In the genomic region with DNA sequence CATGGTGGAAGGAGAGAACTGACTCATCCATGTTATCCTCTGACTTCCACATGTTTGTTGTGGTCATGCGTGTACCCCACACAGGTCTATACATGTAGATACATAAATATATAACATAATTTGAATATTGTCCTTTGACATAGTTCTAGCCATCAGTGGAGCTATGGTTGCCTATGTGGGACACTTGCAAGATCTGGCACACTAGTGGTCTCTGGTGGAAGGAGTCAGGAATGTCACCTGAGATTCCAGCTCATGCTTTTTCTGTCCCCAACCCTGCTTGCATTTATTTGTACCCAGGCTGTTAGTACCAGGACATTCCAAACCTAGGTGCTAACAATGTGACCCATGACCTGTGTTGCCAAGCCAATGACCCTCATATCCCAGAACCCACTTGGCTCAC, we compare ENCODE assay signal across 28 mouse cellular contexts. TPM values are rescaled to one million over a fixed set of nuclear protein-coding genes. Genes with fewer than 3 reads are reported as not detected.
DNase-seq lines count a peak whose midpoint lies in the region; ATAC-seq and TF ChIP-seq lines count a peak whose summit lies in the region.
"Had no signal": no experiment of that assay in that cellular context is flagged by ENCODE, and none has a peak within 500 bp of the region (broad histone marks: within the 10 kb centered on the region; RNA-seq: fewer than 3 reads in every experiment).

No protein-coding gene starts in this region.

- no peaks in the 10 kb centered on the region for H3K4me1 ChIP-seq in intestine, postnatal 0 days (replicated peaks; ENCODE audit: control insufficient read depth, insufficient read depth, low read length)
- H3K4me1 ChIP-seq in intestine, embryonic 16.5 days (ENCODE audit: control insufficient read depth, insufficient read depth, low read length): no peaks in the 10 kb centered on the region
- no peaks in the 10 kb centered on the region for H3K4me1 ChIP-seq in midbrain, embryonic 11.5 days (ENCODE audit: control insufficient read depth, insufficient read depth, low read length)
- peaks cover 8% of the 10 kb centered on the region for H3K4me1 ChIP-seq in midbrain, embryonic 15.5 days
- no peaks in the 10 kb centered on the region for H3K4me1 ChIP-seq in liver, embryonic 11.5 days (replicated peaks; ENCODE audit: control insufficient read depth, insufficient read depth, low read length)
- H3K4me1 ChIP-seq: heart, embryonic 15.5 days; kidney, embryonic 15.5 days; limb, embryonic 10.5 days; limb, embryonic 15.5 days; lung, embryonic 15.5 days; neural tube, embryonic 12.5 days had no signal

- 90% methylated on average over 1 of the region's 1 CpGs for WGBS in intestine, postnatal 0 days
- WGBS in intestine, embryonic 16.5 days: 85% methylated on average over 1 of the region's 1 CpGs
- 87% methylated on average over 1 of the region's 1 CpGs for WGBS in midbrain, embryonic 11.5 days
- WGBS in midbrain, embryonic 15.5 days: 98% methylated on average over 1 of the region's 1 CpGs
- 92% methylated on average over 1 of the region's 1 CpGs for WGBS in liver, embryonic 11.5 days

- H3K9me3 ChIP-seq in intestine, postnatal 0 days (ENCODE audit: control insufficient read depth): no peaks in the 10 kb centered on the region
- H3K9me3 ChIP-seq in intestine, embryonic 16.5 days (ENCODE audit: control insufficient read depth, low read length): no peaks in the 10 kb centered on the region
- H3K9me3 ChIP-seq in midbrain, embryonic 11.5 days (ENCODE audit: control insufficient read depth, low read length): no peaks in the 10 kb centered on the region
- no peaks in the 10 kb centered on the region for H3K9me3 ChIP-seq in midbrain, embryonic 15.5 days
- H3K9me3 ChIP-seq in liver, embryonic 11.5 days (ENCODE audit: control insufficient read depth, low read length): no peaks in the 10 kb centered on the region
- H3K9me3 ChIP-seq: G1E; heart, embryonic 10.5 days; heart, embryonic 15.5 days; kidney, embryonic 15.5 days; limb, embryonic 10.5 days; limb, embryonic 15.5 days; lung, embryonic 15.5 days; neural tube, embryonic 12.5 days had no signal

- peak; percentile 31; the same call in 1 of the 2 replicates for TF ChIP-seq CTCF in intestine, postnatal 0 days (IDR thresholded peaks at IDR 0.05; ENCODE audit: low read depth)
- peak; percentile 18 for TF ChIP-seq CTCF in Patski (IDR thresholded peaks at IDR 0.05)

- POLR2A ChIA-PET in Patski (lab: Charles Lee): no interaction called here

- H3K4me3 ChIP-seq in intestine, postnatal 0 days (ENCODE audit: low read depth, low read length): no peak overlapping the region
- H3K4me3 ChIP-seq in intestine, embryonic 16.5 days (ENCODE audit: low read length): no peak overlapping the region
- no peak overlapping the region for H3K4me3 ChIP-seq in midbrain, embryonic 11.5 days (ENCODE audit: low read depth, low read length)
- no peak overlapping the region for H3K4me3 ChIP-seq in midbrain, embryonic 15.5 days
- H3K4me3 ChIP-seq in liver, embryonic 11.5 days (ENCODE audit: low read depth, low read length): no peak overlapping the region
- H3K4me3 ChIP-seq: erythroblast, embryonic 14.5 days; heart, embryonic 10.5 days; heart, embryonic 15.5 days; kidney, embryonic 15.5 days; limb, embryonic 10.5 days; limb, embryonic 15.5 days; lung, embryonic 15.5 days; megakaryocyte, embryonic 14.5 days; myocyte; neural tube, embryonic 12.5 days had no signal

- H3K27ac ChIP-seq in intestine, postnatal 0 days (ENCODE audit: low read depth, low read length): no peak overlapping the region
- no peak overlapping the region for H3K27ac ChIP-seq in intestine, embryonic 16.5 days (ENCODE audit: low read length)
- no peak overlapping the region for H3K27ac ChIP-seq in midbrain, embryonic 11.5 days (ENCODE audit: low read depth, low read length)
- H3K27ac ChIP-seq in midbrain, embryonic 15.5 days: no peak overlapping the region
- no peak overlapping the region for H3K27ac ChIP-seq in liver, embryonic 11.5 days (ENCODE audit: low read depth, low read length)
- H3K27ac ChIP-seq: heart, embryonic 10.5 days; heart, embryonic 15.5 days; kidney, embryonic 15.5 days; limb, embryonic 10.5 days; limb, embryonic 15.5 days; liver, embryonic 14.5 days; lung, embryonic 15.5 days; neural tube, embryonic 12.5 days had no signal

- no peaks in the 10 kb centered on the region for H3K36me3 ChIP-seq in intestine, postnatal 0 days (ENCODE audit: control insufficient read depth, insufficient read depth)
- H3K36me3 ChIP-seq in intestine, embryonic 16.5 days (ENCODE audit: control insufficient read depth, insufficient read depth, low read length): no peaks in the 10 kb centered on the region
- H3K36me3 ChIP-seq in midbrain, embryonic 11.5 days (ENCODE audit: control insufficient read depth, insufficient read depth, low read length): no peaks in the 10 kb centered on the region
- H3K36me3 ChIP-seq in midbrain, embryonic 15.5 days (replicated peaks): no peaks in the 10 kb centered on the region
- no peaks in the 10 kb centered on the region for H3K36me3 ChIP-seq in liver, embryonic 11.5 days (ENCODE audit: control insufficient read depth, insufficient read depth, low read length)
- H3K36me3 ChIP-seq: G1E; heart, embryonic 10.5 days; heart, embryonic 15.5 days; kidney, embryonic 15.5 days; limb, embryonic 10.5 days; limb, embryonic 15.5 days; lung, embryonic 15.5 days; neural tube, embryonic 12.5 days had no signal

- H3K27me3 ChIP-seq in intestine, postnatal 0 days (replicated peaks; ENCODE audit: control insufficient read depth, insufficient read depth, low read length): no peaks in the 10 kb centered on the region
- H3K27me3 ChIP-seq in intestine, embryonic 16.5 days (replicated peaks; ENCODE audit: control insufficient read depth, insufficient read depth, low read length): no peaks in the 10 kb centered on the region
- no peaks in the 10 kb centered on the region for H3K27me3 ChIP-seq in midbrain, embryonic 11.5 days (ENCODE audit: control insufficient read depth, insufficient read depth, low read length)
- no peaks in the 10 kb centered on the region for H3K27me3 ChIP-seq in midbrain, embryonic 15.5 days (replicated peaks)
- no peaks in the 10 kb centered on the region for H3K27me3 ChIP-seq in Patski
- H3K27me3 ChIP-seq in liver, embryonic 11.5 days (replicated peaks; ENCODE audit: control insufficient read depth, insufficient read depth, low read length): no peaks in the 10 kb centered on the region
- H3K27me3 ChIP-seq: heart, embryonic 15.5 days; kidney, embryonic 15.5 days; limb, embryonic 15.5 days; lung, embryonic 15.5 days had no signal

- in situ Hi-C loops in Patski (cut with MboI; ENCODE audit: low pct_unique_long_range_greater_than_20kb): no loop called here

- no peak for ATAC-seq in intestine, postnatal 0 days
- no peak for ATAC-seq in intestine, embryonic 16.5 days
- no peak for ATAC-seq in midbrain, embryonic 11.5 days (ENCODE audit: low FRiP score)
- ATAC-seq in midbrain, embryonic 15.5 days (replicated peaks): no peak
- no peak for ATAC-seq in Patski
- no peak for ATAC-seq in activated CD4-positive, CD25-positive, alpha-beta regulatory T cell, adult 4 months
- ATAC-seq in liver, embryonic 11.5 days (replicated peaks; ENCODE audit: low FRiP score): no peak

- CTCF ChIA-PET in Patski (lab: Charles Lee): interaction anchor here (1.5 kb wide), 1 partner anchor 11 kb away, joined by 4 read pairs; no protein-coding TSS in a partner anchor

- no peak overlapping the region for H3K4me2 ChIP-seq in intestine, postnatal 0 days (replicated peaks; ENCODE audit: low read depth)
- H3K4me2 ChIP-seq in intestine, embryonic 16.5 days (ENCODE audit: low read depth, low read length): no peak overlapping the region
- H3K4me2 ChIP-seq in midbrain, embryonic 11.5 days: no peak overlapping the region
- H3K4me2 ChIP-seq in midbrain, embryonic 15.5 days: no peak overlapping the region
- H3K4me2 ChIP-seq in liver, embryonic 11.5 days: no peak overlapping the region
- H3K4me2 ChIP-seq: heart, embryonic 15.5 days; kidney, embryonic 15.5 days; limb, embryonic 15.5 days; lung, embryonic 15.5 days; neural tube, embryonic 12.5 days had no signal

- no peak overlapping the region for H3K9ac ChIP-seq in intestine, postnatal 0 days (ENCODE audit: low read depth, low read length)
- H3K9ac ChIP-seq in intestine, embryonic 16.5 days (ENCODE audit: low read depth, low read length): no peak overlapping the region
- H3K9ac ChIP-seq in midbrain, embryonic 11.5 days (ENCODE audit: low read length): no peak overlapping the region
- no peak overlapping the region for H3K9ac ChIP-seq in midbrain, embryonic 15.5 days
- H3K9ac ChIP-seq in liver, embryonic 11.5 days (ENCODE audit: low read depth, low read length): no peak overlapping the region
- H3K9ac ChIP-seq: heart, embryonic 15.5 days; kidney, embryonic 15.5 days; limb, embryonic 15.5 days; liver, embryonic 14.5 days; lung, embryonic 15.5 days; neural tube, embryonic 12.5 days had no signal

- peak; percentile 79 for DNase-seq in midbrain, embryonic 11.5 days (ENCODE audit: low spot score, missing footprints)
- DNase-seq in Patski (ENCODE audit: low read depth, low spot score): no peak
- no peak for DNase-seq in liver, embryonic 11.5 days (ENCODE audit: low spot score)
- DNase-seq: adrenal gland, adult 8-10 months; cerebellum, adult 2 months; cerebellum, postnatal 14 days; gastrocnemius, postnatal 25 days; kidney, adult 11 months; kidney, postnatal 36 days; lung, postnatal 36 days; midbrain, embryonic 14.5 days; thymus, postnatal 4 days had no signal

RNA-seq across cellular contexts. Expression of a gene that starts 38.3 kb away (rescaled TPM):
- 0.12 and 0.18 TPM in 2 replicates for polyA plus RNA-seq in intestine, postnatal 0 days (2015; fragmentation: Nextera tagmentation; extraction: Ambion mirVana)
- polyA plus RNA-seq in intestine, embryonic 16.5 days (2015; fragmentation: Nextera tagmentation; extraction: Ambion mirVana): 0.12 and 0.13 TPM in 2 replicates
- polyA plus RNA-seq in midbrain, embryonic 11.5 days (2014; fragmentation: Nextera tagmentation; extraction: Ambion mirVana): 0.57 and 1.0 TPM in 2 replicates
- polyA plus RNA-seq in midbrain, embryonic 15.5 days (2015; fragmentation: Nextera tagmentation; extraction: Ambion mirVana): 5.2 and 5.4 TPM in 2 replicates
- polyA plus RNA-seq in Patski (2021): not detected
- under 1 TPM; 0.27 to 0.93 TPM for polyA plus RNA-seq in activated CD4-positive, CD25-positive, alpha-beta regulatory T cell, adult 4 months (2017; shearing (Covaris generic))
- 0.11 and 0.40 TPM in 2 replicates for polyA plus RNA-seq in liver, embryonic 11.5 days (2014; fragmentation: Nextera tagmentation; extraction: Ambion mirVana)
- polyA plus RNA-seq: erythroblast, embryonic 14.5 days; G1E had no signal

RNA-seq across cellular contexts. Expression of a gene that starts 49.6 kb away (rescaled TPM):
- 15.9 and 19.2 TPM in 2 replicates for polyA plus RNA-seq in intestine, postnatal 0 days (2015; fragmentation: Nextera tagmentation; extraction: Ambion mirVana)
- polyA plus RNA-seq in intestine, embryonic 16.5 days (2015; fragmentation: Nextera tagmentation; extraction: Ambion mirVana): 14.4 and 15.4 TPM in 2 replicates
- 3.0 and 3.1 TPM in 2 replicates for polyA plus RNA-seq in midbrain, embryonic 11.5 days (2014; fragmentation: Nextera tagmentation; extraction: Ambion mirVana)
- 2.4 and 2.6 TPM in 2 replicates for polyA plus RNA-seq in midbrain, embryonic 15.5 days (2015; fragmentation: Nextera tagmentation; extraction: Ambion mirVana)
- 24.7 TPM for polyA plus RNA-seq in Patski (2021)
- polyA plus RNA-seq in activated CD4-positive, CD25-positive, alpha-beta regulatory T cell, adult 4 months (2017; shearing (Covaris generic)): 10 to 100 TPM; 82.0 to 88.3 TPM
- polyA plus RNA-seq in liver, embryonic 11.5 days (2014; fragmentation: Nextera tagmentation; extraction: Ambion mirVana): 4.6 and 5.1 TPM in 2 replicates
